Mouse (Mus musculus) embryo, embryonic 10 days (tissue): Measurements from ENCODE around the gene Cdk5rap3.

Experiments
- DNase-seq: peaks from one replicate; pipeline ENCODE4 v3.0.0-alpha.2; 2015; ENCODE audit warnings: low spot score

The Cdk5rap3 gene

DNA sequence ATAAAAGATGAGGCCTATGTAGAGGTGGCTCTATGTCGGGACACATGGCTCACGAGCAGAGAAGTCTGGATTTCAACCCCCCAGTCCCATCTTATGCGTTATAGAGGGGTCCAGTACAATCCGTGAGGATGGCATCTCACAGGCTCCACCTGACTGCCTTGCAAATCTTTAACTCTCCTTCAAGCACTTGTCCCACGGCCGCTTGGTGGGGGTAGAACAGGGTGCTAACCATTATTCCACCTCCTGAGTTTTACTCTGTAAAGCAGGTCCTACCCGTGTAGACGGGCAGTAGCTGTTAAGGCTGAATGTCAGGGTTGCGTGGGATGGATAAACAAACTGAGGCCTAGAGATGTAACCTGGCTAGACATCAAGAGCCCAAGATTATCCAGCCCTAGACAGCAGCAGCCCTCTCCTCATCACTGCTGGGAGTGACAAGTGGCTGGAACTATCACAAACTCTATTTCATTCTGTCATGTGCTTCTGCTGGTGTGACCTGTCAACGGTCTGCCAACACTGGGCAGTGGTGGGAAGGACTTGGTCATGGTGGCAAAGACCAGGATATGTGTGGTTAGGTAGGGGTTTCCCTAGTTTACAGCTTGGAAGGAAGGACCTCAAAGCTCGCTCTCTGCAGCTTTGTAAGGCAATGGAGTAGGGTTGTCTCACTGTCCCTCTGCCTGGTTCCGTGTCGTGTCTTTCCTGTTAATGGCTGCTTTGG is 17.4 kb upstream of the Cdk5rap3 start:
- DNase-seq = no peak

DNA sequence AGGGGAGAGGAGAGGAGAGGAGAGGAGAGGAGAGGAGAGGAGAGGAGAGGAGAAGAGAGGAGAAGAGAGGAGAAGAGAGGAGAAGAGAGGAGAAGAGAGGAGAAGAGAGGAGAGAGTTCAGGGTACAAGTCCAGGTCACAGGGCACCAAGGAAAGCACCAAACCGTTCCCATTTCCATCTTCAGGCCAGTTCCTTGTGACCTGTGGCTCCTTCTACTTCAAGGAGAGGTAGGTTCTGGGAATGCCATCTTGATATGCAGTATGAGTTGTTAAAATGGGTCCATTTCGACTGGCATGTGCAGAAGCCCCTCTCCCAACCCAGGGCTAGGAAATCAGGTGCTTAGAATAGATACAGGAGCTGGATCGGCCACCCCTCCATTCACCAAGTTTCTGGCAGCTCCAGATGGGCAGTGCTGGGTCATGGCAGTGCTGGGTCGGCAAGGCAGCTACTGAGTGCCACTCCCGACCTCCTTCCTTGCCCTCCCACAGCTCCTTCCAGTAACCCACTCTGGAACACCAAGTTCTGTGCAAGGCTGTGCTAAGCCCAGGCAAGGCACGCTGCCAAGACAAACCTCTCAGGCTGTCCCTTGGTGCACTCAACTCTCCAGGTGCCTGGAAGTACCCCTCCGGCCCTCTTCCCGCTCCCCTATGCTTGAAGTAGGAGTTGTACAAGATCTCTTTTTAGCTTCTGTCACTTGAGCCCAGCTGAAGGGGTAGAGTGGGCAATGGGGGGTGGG is 15.2 kb upstream of the Cdk5rap3 start:
- DNase-seq = no peak

DNA sequence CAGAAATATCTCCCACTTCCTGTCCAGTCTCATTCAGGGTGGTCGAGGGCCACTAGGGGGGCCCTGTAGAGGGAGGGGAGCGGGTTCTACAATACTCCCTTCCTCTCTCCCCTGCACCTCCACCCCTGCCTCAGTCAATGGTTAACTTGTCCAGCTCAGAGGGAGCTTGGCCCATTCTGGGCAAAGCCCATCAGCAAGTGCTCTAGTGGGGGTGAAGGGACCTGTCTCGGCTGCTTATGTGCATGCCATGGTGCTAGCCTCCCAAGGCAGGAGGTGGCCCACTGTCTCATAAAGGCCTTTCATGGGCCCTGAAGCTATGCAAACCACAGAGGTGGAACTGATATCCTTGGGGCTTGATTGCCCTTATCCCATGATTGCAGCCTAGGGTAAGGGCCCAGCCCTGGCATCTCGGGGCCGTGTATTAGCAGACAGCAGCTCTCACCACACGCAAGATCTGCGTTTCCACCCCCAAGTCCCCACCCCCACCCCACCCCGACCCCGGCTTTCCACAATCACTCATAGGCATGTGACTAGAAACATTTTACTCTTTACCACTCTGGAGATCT is 13.6 kb upstream of the Cdk5rap3 start:
- no peak for DNase-seq

DNA sequence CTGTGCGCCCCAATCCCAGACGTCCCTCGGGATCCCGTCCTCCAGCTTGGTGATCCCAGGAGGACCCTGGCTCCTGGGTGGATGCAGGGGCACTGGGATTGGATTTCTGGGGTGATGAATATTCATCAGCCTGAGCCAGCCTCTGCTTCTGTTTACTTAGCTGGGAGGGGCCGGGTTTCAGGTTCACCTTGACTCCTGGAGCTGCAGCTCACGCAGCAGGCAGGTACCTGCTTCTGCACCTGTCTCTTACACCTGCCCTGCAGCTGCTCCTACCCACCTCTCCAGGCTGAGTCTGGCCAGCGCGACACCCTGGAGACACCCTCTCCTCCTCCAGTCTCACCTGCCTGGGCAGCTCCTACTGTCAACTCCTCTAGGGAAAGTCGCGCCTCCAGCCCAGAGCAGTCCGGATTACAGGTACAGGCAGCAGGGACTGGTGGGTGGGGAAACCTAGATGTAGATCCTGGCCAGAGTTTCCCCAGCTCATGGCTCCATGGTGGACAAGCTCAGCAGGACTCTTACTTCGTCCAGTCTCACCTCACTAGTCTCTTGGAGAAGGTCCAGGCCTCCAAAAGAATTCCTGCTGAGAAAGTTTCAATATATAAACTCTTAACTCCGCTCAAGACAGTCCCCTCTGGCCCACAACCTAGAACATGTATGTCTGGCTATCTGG is 12.9 kb upstream of the Cdk5rap3 start:
- DNase-seq = no peak

DNA sequence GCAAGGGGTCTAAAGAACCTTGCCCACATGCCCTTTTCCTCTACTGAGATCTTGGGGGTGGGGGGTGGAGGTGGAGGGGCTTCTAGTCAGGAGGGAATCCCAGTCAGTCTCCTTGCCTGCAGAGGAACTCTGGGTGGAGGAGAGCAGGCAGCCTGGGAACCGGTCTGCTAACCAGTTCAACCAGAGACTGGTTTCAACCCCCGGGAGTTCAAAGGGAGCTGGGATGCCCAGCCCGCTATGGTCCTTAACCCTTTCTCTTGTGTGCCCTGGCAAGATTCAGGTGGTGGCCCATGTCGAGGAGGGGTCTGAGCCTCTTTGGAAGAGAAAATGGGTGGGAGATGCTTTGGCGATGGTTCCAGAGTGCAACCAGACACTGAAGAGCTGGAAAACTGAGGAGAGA is 12.4 kb upstream of the Cdk5rap3 start:
- no peak for DNase-seq

DNA sequence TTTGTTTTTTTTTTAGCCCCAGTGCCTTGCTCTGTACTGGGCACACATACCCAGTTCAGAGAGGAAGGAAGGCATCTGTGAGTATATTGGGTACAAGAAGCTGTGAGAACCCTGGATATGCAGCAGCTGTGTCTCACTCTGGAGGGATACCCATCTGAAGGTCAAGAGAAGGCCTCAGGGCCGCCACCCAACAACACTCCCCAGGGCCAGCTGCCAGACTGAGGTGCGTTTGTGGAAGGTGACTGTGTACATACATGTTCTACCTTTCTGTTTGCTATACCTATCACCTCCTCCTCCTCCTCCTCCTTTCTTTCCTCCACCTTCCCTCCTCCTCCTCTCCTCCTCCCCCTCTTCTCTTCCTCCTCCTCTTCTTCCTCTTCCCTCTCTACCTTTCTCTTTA is 11.8 kb upstream of the Cdk5rap3 start, which contains the start of gene Prr15l:
TSS of gene Prr15l (plus strand) at position 17 of the 400 bp plus-strand sequence.
- no peak for DNase-seq

DNA sequence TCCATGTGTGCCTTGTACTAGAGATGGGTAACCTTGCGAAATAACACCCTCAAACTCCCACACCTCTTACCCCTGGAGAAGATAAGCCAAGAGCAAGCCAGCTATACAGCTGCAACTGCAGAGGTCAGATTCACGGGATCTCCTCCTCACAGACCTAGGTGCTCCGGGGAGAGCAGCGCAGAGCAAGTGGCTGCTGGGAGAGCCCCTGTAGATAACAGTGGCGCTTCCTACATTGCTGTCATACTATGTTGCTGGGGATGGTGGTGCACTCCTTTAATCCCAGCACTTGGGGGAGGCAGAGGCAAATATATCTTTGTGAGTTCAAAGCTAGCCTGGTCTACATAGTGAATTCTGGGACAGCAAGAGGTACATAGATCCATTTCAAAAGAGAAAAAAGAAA is 10.3 kb upstream of the Cdk5rap3 start:
- no peak for DNase-seq

DNA sequence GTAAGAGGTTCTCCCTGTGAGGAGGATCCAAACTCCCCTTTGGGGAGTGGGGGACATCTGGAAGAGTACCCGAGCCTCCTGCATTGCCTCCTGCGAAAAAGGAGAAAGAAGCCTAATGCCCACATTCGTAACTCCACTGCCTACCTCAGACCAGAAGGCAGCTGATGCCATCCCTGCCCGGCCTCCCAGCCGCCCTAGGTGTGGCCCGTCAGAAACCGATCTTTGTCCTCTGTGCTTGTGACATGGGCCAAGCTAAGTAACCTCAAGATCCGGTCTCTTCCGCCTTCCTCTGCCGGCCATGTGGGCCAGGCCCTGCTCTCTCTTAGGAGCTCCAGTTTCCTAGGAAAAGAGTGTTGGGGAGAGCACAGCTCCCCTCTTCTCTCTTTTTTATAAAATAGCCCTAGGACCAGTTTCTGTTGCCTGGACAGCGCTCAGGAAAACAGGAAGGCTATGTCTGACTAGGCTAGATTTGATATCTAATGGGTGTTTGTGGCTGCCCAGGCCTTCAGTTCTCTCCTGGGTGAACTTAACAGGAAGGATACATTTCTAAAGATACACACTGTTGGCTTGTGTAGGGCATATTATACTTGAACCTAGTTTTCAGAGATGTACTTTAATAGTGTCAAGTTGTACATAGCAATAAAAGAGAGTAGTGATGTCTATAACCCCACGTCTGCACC is 9.3 kb upstream of the Cdk5rap3 start:
- no peak for DNase-seq

DNA sequence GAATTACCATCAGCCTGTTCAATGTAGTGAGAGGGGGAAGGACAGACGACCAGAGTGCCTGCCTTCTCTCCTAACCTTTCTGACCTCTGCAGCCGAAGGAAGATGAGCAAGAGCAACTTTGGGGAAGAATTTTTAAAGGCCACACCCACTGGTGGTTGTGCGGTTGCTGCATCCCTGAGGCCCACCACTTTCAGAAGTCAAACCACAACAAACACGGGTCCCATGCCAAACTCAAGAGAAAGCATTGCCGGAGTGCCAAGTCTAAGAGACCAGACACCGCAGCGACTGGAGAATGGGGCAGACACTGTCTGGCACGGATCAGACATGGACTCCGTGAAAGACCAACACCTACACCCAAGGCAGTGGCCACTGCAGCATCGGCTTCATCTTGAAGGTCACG is 8.6 kb upstream of the Cdk5rap3 start:
- no peak for DNase-seq

DNA sequence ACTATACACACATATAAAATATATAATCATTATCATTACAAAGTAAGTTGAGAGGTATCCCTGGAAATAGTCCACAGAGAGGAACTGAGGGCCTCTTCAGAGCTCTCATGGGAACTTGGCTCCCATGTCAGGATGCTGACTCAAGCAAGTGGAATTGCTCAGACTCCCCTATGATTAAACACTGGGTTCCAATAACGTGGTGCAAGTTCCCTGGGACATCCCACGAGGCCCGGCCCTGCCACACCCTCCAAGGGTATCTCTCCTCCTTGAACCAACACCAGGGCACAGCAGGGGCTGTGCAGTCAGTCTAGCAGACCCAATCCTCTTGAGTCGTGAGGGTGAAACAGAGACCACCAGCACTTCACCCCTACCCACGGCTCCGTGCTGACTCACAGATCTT is 2.7 kb upstream of the Cdk5rap3 start:
- DNase-seq = no peak

DNA sequence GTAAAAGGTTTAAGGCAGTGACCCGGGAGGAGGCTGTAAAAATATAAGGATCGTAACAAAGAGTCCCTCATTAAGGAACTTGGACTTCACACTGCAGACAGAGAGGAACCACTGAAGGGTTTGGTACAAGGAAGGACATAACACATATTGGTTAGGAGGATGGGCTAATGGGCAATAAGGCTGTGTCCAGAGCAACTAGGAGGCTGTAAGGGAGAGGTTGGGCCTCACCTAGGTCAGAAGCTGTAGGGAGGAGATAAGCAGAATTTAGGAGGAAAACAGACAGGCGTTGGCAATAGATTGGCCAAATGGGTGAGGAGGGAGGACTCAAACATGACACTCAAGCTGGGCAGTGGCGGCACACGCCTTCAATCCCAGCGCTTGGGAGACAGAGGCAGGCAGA is 1.1 kb upstream of the Cdk5rap3 start:
- DNase-seq = no peak

DNA sequence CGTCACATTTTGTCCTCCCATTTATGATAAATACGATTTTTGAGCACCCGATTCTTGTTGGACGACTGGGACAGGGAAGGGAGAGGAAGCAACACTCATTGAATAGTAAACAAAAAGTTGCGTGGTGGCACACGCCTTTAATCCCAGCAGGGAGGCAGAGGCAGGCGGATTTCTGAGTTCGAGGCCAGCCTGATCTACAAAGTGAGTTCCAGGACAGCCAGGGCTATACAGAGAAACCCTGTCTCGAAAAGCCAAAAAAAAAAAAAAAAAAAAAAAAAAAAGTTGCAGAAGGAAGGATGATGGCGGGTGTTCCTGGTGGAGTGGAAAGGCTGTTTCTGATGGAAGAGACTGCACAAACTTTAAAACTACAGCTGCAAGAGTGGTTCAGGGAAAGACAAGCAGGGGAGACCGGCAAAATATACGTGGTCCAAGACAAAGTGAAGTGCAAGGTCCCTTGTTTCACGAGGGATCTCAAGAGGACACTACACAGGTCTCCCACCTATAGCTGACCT is 645 bp upstream of the Cdk5rap3 start:
- no peak for DNase-seq

DNA sequence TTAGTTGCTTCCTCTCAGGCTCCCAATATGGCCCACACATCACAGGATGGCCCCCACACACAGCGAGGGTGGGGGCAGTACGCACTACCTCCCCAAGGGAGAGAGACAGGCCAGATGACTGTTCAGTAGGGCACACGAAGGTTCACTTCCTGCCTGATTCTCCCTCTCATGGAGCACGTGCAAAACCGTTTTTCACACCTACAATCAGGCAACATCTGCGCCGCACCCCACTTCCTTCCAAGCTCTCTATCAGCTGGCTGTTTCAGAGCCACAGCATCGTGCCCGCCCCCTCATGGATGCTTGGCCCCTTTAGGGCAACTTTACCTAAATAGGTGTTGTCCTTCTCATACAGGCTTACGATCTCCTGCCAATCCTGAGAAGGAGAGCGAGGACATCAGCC is 3.6 kb downstream of the Cdk5rap3 start:
- DNase-seq = no peak

DNA sequence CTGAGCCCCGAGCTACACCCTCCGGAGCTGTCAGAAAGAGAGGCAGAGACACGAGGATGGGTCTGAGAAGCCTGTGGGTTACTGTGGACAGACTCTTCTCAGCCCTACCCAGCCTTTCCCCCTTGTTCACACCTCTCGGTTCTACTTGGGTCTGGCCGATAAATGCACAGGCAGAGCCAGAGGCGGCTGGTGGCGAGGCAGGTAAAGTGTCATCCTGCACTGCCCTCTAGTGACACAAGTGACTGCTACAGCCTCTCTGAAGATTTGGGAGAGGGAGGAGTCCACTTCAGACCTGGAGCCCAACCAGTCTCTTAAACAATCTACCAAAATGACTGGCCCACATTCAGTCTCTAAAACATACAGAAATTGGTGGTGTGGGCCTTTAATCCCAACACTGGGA is 6.3 kb downstream of the Cdk5rap3 start:
- peak; percentile 97 for DNase-seq

DNA sequence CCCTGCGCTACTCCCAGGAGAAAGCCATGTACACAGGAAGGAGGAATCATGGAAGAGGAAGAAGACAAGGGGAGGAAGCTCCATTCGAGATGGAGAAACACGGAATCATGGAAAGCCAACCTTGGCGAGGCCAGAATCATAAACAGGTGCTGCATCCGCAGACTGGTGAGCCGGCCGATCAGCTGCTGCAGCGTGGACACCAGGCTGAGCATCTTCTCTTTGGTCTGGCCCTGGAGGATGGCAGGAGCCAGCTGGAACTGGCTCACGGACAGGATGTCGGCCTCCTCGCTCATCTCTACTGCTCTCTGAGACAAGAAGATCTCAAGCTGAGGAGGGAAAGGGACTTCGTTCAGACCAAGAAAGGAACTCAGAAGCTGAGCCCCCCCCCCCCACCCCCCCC is 7.7 kb downstream of the Cdk5rap3 start:
- no peak for DNase-seq

DNA sequence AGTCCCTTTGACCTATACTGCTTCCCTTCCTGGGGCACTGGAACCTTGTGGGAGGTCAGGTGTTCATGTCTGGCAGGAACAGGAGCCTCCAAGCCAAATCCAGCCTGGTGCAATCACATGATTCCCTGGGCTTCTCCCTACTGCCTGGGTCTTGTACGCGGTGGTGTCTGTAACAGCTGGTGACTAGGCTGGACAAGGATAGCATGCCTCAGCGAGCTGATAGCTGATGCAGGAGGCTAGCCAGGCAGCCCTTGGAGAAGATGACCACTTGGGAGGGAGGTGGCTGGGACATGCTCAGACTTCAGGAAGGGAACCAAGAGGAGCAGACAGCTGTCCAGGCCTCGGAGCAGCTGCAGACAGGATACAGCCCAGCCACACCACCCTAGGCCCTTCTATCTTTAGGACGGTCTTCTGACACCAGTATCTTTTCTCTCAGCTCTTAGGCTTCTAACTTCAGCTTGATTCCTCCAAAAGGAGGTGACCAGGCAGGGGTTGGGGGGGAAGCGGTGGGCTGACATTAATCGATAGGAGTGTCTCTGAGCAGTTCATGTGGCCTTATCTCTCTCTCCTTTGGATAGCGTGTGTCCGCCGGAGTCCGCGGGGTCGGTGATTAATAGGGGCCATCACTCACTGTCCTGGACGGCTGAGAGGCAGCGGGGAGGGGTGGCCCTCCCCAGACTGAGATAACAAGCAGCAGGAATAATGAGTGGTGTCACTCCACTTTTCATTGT is 9.7 kb downstream of the Cdk5rap3 start:
- DNase-seq = peak; percentile 71

DNA sequence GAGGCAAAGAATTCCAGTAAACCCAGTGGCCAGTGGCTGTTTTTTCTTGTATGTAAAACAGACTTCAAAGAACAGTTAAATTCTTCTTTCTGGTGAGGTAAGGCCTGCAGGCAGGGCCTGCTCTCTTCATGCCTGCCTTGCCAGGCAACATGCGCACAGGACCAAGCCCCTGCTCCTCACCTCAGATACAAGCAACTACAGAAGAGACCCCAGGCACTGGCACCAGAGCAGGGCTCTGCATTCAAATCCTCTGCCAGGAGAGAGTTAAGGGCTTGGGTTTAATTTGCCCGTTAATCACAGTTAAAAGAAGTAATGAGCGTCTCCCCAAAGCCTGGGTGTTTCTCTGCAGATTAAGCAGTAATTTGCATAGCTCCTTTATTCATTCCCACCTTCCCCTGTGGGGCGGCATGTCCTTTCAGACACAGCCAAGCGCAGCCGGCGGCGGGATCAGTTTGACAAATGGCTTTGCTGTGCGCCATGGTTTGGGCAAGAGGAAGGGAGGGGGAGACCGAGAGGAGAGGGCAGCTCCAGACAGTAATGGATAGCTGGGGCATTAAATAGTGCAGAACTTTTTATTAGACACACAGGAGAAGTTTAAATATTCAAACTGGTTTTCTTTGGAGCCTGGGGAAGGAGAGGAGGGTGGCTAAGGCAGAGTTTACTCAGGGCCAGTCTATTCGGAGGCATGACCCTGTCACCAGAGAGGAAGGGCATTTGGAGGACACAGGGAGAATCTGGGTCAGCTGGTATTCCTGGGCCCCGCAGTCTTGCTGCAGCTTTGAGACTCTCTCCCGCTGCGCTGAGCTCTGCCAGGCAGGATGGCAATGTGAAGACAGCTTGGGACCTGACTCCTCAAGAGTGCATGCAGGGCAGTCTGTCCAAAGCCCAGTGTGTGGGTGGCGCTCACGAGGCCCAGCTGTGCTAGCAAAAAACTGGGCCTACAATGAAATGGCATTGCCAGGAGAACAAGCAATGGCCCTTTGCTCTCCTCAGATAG is 13.4 kb downstream of the Cdk5rap3 start:
- peak; percentile 91 for DNase-seq

DNA sequence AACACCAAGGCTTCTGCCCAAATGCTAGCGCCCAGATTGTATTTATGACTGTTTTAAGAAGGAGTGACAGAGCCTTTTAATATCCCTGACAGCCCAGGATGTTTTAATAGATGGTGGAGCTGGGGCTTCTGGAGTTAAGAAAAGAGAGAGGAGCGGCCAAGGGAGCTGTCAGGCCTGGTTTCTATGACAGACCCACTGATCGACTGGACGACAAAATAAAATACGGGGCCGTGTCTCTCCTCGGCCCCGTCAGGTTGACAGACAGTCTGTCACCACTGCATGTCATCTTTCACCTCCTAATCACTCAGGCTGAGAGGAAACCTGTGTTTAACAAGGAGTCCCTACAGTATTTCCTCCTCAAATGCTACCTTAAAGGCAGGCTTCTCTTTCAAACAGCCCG is 15.0 kb downstream of the Cdk5rap3 start:
- DNase-seq = peak; percentile 39

DNA sequence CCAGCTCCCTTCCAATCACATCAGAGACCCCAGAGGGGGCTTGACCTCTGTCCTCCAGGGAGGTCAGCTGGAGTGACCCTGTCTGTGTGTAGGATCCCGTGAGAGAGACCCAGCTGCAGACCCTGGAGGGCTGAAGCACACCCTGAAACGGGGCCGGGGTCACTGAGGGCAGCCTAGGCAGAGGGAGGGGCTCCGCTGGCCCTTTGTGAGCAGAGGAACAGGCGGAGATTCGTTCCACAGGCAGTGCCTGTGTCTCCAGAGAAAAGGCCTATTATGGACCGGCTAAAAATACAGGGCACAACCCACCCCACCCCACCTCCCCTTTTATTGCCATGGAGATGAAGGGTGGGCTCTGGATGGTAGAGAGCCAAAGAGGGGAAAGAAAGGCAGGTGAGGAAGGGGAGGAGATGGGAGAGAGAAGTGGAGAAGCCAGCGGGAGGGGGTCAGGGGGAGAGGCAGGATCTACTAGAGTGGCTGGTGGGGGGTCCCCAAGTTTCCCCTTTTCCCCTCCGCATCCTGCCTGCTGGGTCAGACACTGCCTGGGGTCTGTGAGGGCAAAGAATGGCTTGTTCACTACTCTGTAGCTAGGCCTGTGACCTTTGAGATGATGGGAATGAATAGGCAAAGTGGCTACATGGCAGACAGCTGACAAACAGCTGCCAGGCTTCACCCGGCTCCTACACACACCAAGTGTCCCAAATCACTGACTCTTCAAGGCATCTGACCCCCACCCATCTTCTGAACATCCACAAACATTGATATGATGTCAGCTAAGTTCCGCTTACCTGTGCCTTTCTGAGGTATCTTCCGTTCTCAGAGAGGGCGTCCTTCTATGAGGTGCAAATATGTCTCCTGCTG is 16.6 kb downstream of the Cdk5rap3 start:
- peak; percentile 96 for DNase-seq
